ENCODE assay signal across 9 mouse cellular contexts in the genomic region with DNA sequence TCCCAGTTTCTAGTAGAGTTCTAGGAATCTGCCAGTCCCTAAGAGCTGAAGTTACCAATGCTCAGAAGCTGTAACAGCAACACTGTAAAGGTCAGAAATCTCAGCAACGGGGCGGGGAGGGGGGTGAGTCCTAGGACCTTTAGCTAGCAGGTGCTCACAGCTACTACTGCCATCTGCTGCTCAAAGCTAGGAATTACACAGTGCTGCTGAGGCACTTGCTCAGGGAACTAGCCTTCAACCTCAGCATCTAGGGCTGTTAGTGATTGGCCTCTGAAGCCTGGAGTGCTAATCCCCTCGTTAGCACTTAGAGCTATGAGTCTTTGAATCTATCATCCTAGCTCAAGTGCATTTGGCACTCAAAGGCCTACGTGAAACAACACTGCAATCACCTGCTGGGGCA. TPM values are rescaled to one million over a fixed set of nuclear protein-coding genes. Genes with fewer than 3 reads are reported as not detected.
A peak's percentile ranks its signal among the peaks of the same experiment; 100 is the strongest.
DNase-seq lines count a peak whose midpoint lies in the region; TF ChIP-seq lines count a peak whose summit lies in the region.
"Had no signal": no experiment of that assay in that cellular context is flagged by ENCODE, and none has a peak within 500 bp of the region (broad histone marks: within the 10 kb centered on the region; RNA-seq: fewer than 3 reads in every experiment).

No protein-coding gene starts in this region.

- no peaks in the 10 kb centered on the region for H3K79me2 ChIP-seq in MEL (ENCODE audit: control insufficient read depth, insufficient read depth, low read length, poor library complexity)

- TF ChIP-seq CTCF in MEL (IDR thresholded peaks at IDR 0.05 in 2 of 3, conservative IDR thresholded peaks at IDR 0.05 in 1 of 3; ENCODE audit: control insufficient read depth in 1 of 3, insufficient read depth in 1 of 3, low read depth in 2 of 3, low read length in 3 of 3, poor library complexity in 1 of 3, severe bottlenecking in 1 of 3), result peak; percentile 65 to 94 (median 67)

- peak; percentile 46 for TF ChIP-seq RAD21 in MEL (IDR thresholded peaks at IDR 0.05; ENCODE audit: low read depth, low read length)

- DNase-seq in heart, adult 11 months, result peak; percentile 92
- DNase-seq in heart, postnatal 25 days (ENCODE audit: low spot score), result no peak
- DNase-seq in MEL (ENCODE audit: low read depth, low spot score), result peak; percentile 66
- peak; percentile 59 to 69 for DNase-seq in cerebellum, postnatal 10 days
- peak; percentile 17 to 26 for DNase-seq in heart, adult 9 months (ENCODE audit: low spot score in 2 of 2)
- DNase-seq in kidney, postnatal 36 days, result peak; percentile 55 to 71
- DNase-seq in natural killer cell, adult 2 months (ENCODE audit: low spot score in 2 of 2), result peak; percentile 35 to 50
- DNase-seq in thymus, postnatal 36 days, result peak; percentile 20 to 33

- H3K27me3 ChIP-seq in MEL (ENCODE audit: control insufficient read depth in 1 of 2, insufficient read depth in 2 of 2, low read length in 2 of 2), result no peaks in the 10 kb centered on the region

- H3K4me1 ChIP-seq in MEL (ENCODE audit: control insufficient read depth in 1 of 2, insufficient read depth in 2 of 2, low read length in 2 of 2), result peaks cover 0 to 3% of the 10 kb centered on the region in 2 experiments; a peak in 2 of 4 replicates

- intact Hi-C loops in heart, postnatal 25 days (cut with DNase I), result no loop called here

- H3K36me3 ChIP-seq in MEL (ENCODE audit: control insufficient read depth in 1 of 2, insufficient read depth in 2 of 2, low read length in 2 of 2), result peaks cover 0 to 3% of the 10 kb centered on the region in 2 experiments; a peak in 2 of 4 replicates

- no peaks in the 10 kb centered on the region for H3K9me3 ChIP-seq in MEL (replicated peaks; ENCODE audit: insufficient read depth, low read length)

- no peak for TF ChIP-seq EP300 in MEL (IDR thresholded peaks at IDR 0.05; ENCODE audit: low read depth in 1 of 2, low read length in 2 of 2)

- H3K4me3 ChIP-seq in MEL (ENCODE audit: control insufficient read depth in 1 of 2, insufficient read depth in 1 of 2, low read depth in 2 of 2, low read length in 2 of 2), result no peak overlapping the region

- H3K27ac ChIP-seq in MEL (ENCODE audit: control insufficient read depth, low read depth, low read length), result no peak overlapping the region

- no peak for TF ChIP-seq POLR2A in MEL (IDR thresholded peaks at IDR 0.05; ENCODE audit: control insufficient read depth in 1 of 2, insufficient read depth in 1 of 2, low read depth in 1 of 2, low read length in 2 of 2, poor library complexity in 1 of 2)

- no peak overlapping the region for H3K9ac ChIP-seq in MEL (ENCODE audit: control insufficient read depth, low read depth, low read length, poor library complexity, severe bottlenecking)

TF ChIP-seq in MEL, 35 proteins besides CTCF, POLR2A, EP300 and RAD21:
- TF ChIP-seq ZNF384 (IDR thresholded peaks at IDR 0.05; ENCODE audit: low read depth, low read length) (no peak), SMC3 (IDR thresholded peaks at IDR 0.05; ENCODE audit: low read depth, low read length) (peak; percentile 49)

RNA-seq across cellular contexts. Expression of gene Arl13b, which starts 14.4 kb away (rescaled TPM):
- 10 to 100 TPM; 10.2 to 11.4 TPM for total RNA-seq in heart, postnatal 25 days (2021)
- total RNA-seq in MEL (2012; rRNA removed), result 3.2 and 4.4 TPM in 2 replicates
- 1 to 10 TPM in 1 of 2 experiments, not detected in 1; 4.3 TPM for polyA plus RNA-seq in MEL (2012; ENCODE audit: insufficient read depth in 1 of 2, insufficient read length in 2 of 2, low read depth in 1 of 2, low replicate concordance in 2 of 2, missing spikeins in 1 of 2)

RNA-seq across cellular contexts. Expression of gene Stx19, which starts 18.0 kb away (rescaled TPM):
- not detected for total RNA-seq in heart, postnatal 25 days (2021)
- total RNA-seq in MEL (2012; rRNA removed), result not detected in 2 replicates
- polyA plus RNA-seq in MEL (2012; ENCODE audit: insufficient read depth in 1 of 2, insufficient read length in 2 of 2, low read depth in 1 of 2, low replicate concordance in 2 of 2, missing spikeins in 1 of 2), result under 1 TPM in 1 of 2 experiments, not detected in 1; 0.13 TPM
- total RNA-seq: layer of hippocampus, adult 18-20 months had no signal

RNA-seq across cellular contexts. Expression of gene Pros1, which starts 21.6 kb away (rescaled TPM):
- total RNA-seq in heart, postnatal 25 days (2021), result 10 to 100 TPM; 15.6 to 19.1 TPM
- total RNA-seq in MEL (2012; rRNA removed), result 1.4 and 1.7 TPM in 2 replicates
- polyA plus RNA-seq in MEL (2012; ENCODE audit: insufficient read depth in 1 of 2, insufficient read length in 2 of 2, low read depth in 1 of 2, low replicate concordance in 2 of 2, missing spikeins in 1 of 2), result 1 to 10 TPM in 1 of 2 experiments, not detected in 1; 1.7 TPM

RNA-seq across cellular contexts. Expression of gene Nsun3, which starts 45.9 kb away (rescaled TPM):
- total RNA-seq in heart, postnatal 25 days (2021), result 1 to 10 TPM; 7.2 to 7.7 TPM
- 4.1 and 4.4 TPM in 2 replicates for total RNA-seq in MEL (2012; rRNA removed)
- polyA plus RNA-seq in MEL (2012; ENCODE audit: insufficient read depth in 1 of 2, insufficient read length in 2 of 2, low read depth in 1 of 2, low replicate concordance in 2 of 2, missing spikeins in 1 of 2), result 1 to 10 TPM in 1 of 2 experiments, not detected in 1; 7.4 TPM
